Mouse (Mus musculus) mouse trophoblast stem cell (cell line): Measurements from ENCODE around the gene Wdr90.
"Not testable (repeated sequence)": the region's sequence is repeated elsewhere in the genome, so short reads cannot be mapped to it uniquely, and the experiment has no call there.

ENCODE experiments used
- in situ Hi-C, 2 experiments: fragments of 300-500 bp; cut with MseI, MboI; formaldehyde crosslinking; loops; 2 replicates in 1 of 2; 3 replicates in 1 of 2; pipeline ENCODE4 v1.15.1; 2025

Gene Wdr90

DNA sequence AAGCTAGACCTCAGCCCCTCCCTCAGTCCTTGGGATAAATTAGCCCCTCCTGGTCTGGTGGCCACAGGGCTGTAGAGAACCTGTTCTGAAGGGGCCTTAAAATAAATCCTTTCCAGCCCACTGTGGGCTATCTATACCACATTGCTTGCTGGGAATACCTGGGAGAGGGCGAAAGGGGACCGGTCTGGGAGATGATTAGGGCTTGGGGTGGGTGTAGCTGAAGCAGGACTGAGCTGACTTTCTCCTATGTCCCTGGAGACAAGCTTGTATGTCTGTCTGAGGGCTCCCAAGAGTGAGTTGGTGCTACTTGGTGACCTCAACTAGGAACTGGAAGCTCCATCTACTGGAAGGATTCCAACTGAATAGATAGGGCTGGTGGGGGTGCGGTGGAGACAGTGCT lies 15.7 kb upstream of the Wdr90 start:
- in situ Hi-C loops, result no loop called here

DNA sequence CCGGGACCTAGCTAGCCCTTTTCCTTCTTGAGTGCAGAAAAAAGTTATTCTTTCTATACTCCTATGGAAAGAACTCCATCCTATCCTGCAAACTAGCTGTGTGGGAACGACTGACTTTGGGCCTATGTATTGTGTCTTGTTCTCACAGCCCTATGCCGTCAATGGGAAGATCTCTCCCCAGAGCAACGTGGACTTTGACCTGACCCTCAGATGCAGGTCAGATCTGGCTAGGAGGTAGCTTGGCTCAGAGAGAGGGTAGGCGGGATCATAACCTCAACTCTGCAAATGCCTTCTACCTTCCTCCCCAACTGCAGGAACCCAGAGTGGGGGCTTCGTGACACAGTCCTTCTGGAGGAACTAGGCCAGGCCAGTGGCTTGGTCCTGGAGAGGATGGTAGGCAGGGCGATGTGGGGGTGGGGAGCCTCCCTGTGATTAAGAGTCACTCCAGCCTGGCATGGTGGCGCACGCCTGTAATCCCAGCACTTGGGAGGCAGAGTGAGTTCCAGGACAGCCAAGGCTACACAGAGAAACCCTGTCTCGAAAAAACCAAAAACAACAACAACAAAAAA lies 15.1 kb upstream of the Wdr90 start:
- in situ Hi-C loops, result no loop called here

DNA sequence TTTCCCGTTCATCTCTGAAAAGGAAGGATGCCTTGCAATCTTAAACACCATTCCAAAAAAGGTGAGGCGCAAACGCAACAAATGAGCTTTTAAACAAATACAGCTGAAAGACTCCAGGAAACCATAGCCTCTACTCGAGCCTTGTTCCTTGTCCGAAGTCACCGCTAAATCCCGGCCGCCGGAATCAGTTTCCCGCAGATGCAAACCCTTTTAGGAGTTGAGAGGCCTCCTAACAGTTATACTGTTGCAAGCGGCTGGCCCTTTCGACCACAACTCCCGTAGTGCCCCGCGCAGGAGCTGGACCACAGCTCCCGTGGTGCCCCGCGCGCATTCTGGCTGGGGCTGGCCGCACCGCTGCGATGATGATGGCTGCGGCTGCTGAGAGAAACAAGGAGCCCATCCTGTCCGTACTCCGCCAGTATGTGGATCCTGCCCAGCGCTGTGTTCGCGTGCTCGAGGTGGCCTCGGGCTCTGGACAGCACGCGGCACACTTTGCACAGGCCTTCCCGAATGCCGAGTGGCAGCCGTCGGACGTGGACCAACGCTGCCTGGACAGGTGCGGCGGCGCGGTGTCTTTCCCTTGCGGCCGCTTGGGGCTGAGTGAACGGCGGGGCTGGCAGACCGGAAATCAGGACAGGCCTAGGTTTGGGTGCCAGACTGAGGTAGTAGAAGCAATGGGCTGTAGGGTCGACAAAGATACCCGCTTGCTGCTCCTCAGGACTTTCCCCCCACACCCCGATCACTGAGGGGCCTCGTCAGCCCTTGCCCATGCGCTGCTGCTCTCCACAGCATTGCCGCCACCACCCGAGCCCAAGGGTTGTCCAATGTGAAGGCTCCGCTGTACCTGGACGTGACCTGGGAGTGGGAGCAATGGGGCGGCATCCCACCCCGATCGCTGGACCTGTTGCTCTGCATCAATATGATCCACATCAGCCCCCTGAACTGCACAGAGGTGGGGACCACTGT lies 14.2 kb upstream of the Wdr90 start:
- in situ Hi-C loops, result no loop called here

DNA sequence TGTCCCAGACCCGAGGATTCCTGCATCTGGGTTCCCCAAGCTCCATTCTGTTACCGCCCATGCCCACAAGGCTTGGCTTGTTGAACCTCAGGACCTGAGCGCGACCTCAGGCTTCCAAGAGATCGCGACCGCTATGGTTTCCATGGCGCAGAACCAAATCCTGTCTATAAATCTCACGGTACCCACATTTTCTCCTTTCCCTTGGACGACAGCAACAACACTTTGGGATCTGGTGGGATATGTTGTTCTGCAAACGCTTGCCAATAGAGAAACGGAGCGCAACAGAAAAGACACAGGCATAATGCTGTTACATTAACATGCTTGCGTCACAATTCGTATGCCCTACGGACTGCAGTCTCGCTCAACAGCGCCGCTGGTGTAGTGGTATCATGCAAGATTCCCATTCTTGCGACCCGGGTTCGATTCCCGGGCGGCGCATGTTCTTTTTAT lies 13.4 kb upstream of the Wdr90 start, which contains the start of gene Mettl26:
Gene Mettl26 (plus strand): TSS at position 354 of the 450 bp plus-strand sequence.
- in situ Hi-C loops, result no loop called here

DNA sequence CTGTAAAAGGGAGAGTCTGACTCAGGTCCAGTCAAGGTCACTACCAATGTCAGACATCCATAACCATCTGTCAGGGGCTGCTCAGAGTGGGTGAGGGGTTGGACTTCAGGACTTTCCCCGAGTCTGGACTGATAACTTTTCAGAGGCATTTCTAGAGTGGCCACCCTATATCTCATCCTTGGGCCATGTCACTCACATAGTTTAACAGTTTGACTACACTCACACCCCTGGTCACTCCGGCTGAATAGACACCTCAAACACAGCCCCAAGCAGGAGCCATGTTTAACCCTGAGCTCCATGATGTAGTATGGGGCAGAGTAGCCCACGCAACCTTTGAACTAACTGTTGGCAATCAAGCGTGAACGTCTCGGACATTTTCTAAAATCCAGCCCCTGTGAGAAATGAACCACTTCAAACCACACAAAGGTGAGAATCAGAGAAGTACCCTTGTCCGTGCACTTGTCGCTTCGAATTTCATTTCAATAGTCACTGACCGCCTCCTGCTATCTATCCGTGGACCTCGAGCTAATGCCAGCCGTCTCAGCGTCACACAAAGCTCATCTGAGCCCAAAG lies 12.9 kb upstream of the Wdr90 start:
- in situ Hi-C loops, result no loop called here

DNA sequence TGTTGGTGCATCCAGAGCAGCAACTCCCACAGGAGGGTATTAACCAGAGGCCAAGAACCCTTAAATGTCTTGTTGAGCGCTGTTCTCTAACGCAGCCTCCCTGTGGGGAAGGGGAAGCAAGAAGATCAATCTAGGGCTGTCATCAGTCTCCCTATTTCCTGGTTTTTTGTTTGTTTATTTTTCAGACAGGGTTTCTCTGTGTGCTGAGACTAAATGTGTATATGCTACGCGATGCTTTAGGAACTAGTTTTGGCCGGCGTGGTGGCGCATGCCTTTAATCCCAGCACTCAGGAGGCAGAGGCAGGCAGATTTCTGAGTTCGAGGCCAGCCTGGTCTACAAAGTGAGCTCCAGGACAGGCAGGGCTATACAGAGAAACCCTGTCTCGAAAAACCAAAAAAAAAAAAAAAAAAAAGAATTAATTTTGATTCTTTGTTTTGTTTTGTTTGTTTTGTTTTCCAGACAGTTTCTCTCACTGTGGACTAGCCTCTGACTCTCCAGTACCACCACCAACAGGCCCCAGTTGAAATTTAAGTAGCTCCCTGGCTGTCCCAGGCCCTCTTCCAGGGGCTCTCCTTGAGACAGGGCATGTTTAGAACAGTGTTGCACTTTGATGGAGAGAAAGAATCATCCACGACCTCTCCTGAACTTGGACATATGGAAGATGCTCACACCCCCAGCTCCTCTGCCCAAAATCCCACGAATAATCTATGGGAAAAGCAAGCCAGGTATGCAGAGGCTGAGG lies 12.3 kb upstream of the Wdr90 start:
- in situ Hi-C loops, result no loop called here

DNA sequence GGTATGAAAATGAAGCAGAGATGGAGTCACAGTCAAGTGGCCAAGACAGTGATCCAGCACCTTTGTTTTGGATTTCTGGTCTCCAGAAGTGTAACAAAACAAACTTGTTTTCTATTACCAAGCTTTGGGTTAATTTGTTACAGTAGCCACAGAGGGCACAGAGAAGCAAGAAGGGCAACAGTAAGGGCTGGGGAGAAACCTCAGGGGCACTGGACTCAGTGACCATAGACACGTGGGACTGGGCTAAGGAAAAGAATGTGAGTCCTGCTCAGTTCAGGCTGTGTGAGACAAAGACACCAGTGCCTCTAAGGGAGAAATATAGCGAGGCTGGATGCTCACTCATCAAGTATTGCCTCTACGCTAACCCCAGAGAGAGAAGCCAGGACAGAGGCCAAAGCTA lies 11.4 kb upstream of the Wdr90 start:
- in situ Hi-C loops, result no loop called here

DNA sequence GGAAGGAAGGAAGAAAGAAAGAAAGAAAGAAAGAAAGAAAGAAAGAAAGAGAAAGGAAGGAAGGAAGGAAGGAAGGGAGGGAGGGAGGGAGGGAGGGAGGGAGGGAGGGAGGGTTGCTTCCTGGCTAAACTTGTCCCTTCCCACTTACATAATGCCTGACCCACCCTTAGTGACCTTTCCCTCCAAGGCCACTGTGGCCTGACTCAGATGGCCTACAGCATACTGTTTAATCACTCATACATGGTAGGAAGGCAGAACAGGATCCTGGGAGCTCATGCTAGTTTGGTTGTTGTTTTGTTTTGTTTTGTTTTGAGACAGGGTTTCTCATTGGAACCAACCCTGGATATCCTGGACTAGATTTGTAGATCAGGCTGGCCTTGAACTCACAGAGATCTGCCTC lies 10.3 kb upstream of the Wdr90 start:
- in situ Hi-C loops, result not testable (repeated sequence)

DNA sequence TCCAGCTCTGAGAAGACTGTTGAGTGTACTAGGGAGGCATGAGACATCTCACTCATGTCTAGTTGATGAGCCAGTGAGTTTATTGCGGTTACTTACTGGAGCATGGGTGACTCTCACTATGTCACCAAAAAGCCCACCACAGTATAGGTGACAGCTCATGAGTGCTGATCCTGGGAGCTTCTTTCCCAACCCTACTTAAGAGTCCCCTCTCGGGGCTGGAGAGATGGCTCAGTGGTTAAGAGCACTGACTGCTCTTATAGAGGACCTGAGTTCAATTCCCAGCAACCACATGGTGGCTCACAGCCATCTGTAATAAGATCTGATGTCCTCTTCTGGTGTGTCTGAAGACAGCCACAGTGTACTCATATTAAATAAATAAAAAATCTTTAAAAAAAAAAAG lies 8.7 kb upstream of the Wdr90 start:
- in situ Hi-C loops, result no loop called here

DNA sequence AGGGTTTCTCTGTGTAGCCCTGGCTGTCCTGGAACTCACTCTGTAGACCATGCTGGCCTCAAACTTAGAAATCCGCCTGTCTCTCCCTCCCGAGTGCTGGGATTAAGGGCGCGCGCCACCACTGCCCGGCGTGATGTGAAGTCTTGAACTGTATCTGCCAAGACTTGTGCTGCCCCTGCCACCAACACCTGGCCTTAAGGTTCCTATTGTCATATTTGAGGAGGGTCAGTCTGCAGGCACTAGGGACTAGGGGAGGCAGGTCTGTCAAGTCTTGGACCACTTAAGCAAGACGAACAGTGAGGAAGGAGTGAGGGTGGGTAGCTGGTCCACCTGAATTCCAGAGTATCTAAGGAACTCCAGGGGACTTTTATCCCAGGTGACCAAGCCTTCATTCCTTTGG lies 8.2 kb upstream of the Wdr90 start:
- in situ Hi-C loops, result no loop called here

DNA sequence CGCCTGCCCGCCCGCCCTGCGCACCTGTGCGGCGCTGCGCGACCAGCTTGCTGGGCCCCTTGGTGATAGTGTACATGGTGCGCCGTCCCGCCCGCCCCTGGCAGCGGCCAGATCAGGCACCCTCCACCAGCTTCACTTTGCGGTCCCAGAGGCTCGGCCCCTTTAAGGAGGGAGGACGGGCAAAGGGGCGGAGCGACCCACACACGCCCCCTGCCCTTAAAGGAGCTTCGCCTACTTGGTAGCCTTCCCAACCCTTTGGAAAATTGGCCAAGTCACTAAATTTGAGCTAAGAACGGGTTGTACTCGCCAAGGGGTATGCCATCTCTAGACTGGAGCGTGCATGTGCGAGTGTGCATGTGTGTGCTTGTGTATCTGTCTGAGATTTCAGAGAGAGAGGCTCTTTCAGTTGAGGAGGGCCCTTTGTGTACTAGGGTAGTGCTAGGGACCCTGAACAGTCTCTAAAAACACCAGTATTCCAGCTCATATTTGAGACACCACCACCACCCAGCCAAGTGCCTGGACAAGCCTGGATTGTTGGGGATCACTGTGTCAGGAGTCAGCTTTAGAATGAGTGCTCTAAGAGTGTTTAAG lies 7.4 kb upstream of the Wdr90 start, which contains the start of gene Mcrip2:
Gene Mcrip2 (minus strand): TSS at position 164 of the 591 bp plus-strand sequence.
- in situ Hi-C loops, result no loop called here

DNA sequence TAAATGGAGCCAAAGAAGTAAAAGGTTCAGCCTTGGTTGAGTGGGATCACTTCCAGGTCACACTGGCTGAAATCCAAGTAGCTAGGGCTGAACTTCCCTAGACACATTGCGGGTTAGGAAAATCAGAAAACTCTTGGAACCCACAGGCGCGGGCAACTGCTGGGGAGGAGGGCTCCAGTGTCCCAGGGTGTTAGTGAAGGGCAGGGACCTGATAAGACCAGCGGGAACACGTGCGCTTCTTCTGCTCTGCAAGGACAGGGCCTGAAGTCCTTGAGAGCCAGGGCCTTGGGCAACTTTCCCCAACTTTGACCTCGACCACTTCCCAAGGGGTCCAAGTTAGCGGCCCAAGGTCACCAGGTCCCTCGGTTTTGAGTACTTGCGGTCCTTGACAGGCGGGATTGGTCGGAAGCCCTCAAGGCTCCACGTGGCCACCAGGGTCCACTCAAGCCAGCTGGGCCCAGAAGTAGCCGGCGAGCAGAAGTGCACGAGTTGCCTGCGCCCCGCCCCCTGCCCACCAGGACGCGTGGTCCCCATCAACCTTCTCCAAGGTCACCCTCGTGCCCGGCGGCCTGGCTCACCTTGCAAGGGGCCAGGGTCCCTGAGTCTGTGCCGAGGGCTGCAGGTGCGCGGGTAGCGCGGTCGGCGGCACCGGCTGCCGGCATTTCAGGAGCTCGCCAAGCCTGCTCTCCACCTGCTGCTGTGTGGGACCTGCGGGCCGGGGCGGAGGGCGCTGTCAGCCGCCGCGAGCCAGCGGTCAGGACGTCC lies 6.7 kb upstream of the Wdr90 start:
- in situ Hi-C loops, result no loop called here

DNA sequence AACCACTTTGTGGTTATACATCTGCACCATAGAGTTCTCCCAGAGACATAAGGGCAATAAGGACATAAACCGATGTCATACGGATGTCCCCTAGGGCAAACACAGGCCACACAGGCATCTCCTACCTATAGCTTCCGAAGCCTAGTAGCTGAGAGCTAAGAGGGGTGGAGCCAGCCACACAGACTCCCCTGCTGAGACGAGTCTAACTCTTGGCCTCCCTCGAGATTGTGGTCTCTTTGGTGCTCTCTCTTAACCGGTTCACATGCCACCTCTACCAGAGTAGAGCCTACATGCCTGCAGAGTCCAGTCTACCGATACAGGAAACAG lies 6.2 kb upstream of the Wdr90 start:
- in situ Hi-C loops, result no loop called here

DNA sequence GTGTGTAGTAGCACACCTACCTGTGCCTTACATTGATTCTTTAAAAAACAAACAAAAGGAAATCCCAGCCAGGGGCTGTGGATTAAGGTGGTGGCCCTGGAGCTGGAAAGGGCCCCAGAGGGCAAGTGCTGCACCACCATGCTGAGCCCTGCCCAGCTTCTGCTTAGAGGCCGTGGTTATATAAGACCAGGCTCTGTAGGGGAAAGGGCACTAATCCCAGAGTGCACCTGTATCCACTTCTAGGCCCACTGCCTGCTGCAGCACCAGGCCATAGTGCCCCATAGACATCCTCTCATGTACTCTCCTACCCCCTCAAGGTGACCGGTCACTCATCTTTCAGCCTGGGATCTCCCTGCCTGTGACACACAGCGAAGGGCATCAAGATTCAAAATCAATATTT lies 4.9 kb upstream of the Wdr90 start:
- in situ Hi-C loops, result no loop called here

DNA sequence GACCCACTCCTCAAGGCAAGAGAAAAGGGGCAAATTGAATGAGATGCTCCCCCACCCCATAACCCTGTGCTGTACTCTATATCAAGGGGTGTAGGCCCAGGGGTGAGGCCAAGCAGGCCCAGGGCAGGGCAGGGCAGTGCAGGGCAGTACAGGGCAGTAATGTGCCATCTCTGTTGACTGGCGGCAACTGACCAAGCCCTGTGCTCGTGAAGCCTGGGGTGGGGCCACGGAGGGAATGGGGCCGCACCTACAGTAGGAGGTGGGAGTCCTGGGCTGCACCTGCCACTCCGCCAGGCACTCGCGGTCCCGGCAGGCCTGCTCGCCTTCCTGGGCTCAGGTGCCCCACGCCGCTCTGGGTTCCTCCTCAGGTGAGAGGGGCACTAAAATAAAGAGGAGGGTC lies 4.0 kb upstream of the Wdr90 start:
- in situ Hi-C loops, result no loop called here

DNA sequence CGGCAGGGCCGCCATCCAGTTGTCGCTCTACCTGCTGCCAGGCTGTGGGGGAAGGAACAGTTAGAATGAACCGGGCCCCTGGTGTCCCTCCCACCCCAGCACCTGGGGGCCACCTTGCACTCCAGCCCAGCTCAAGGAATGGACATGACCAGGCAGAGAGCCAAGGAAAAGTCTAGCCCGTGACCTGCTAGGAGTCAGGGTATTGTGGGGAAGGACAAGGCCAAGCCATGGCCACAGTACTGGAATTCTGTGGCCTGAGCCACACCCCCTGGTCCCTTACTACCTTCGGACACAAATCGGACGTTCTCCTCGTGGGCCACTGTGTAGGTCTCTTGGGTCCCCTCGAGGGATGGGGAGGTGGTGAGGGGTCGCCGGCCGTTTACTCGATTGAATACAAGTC lies 3.0 kb upstream of the Wdr90 start:
- in situ Hi-C loops, result no loop called here

DNA sequence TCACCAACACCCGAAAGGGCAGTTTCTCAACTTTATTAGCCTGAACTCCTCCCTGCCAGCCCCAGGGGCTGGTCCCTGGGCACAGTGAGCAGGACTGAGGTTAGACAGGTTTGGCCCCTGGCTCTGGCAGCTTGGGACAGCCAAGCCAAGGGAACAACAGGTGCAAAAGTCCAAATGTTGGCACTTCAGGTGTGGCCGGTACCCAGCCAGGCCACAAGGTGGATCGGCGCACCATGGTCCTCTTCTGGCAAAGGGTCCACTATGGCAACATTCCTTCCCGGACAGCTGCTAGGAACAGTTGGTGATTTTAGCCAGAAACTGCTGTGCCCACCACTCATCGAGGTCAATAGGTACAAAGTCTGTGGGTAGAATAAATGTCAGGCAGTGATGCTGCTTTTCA lies 2.4 kb upstream of the Wdr90 start:
- in situ Hi-C loops, result no loop called here

DNA sequence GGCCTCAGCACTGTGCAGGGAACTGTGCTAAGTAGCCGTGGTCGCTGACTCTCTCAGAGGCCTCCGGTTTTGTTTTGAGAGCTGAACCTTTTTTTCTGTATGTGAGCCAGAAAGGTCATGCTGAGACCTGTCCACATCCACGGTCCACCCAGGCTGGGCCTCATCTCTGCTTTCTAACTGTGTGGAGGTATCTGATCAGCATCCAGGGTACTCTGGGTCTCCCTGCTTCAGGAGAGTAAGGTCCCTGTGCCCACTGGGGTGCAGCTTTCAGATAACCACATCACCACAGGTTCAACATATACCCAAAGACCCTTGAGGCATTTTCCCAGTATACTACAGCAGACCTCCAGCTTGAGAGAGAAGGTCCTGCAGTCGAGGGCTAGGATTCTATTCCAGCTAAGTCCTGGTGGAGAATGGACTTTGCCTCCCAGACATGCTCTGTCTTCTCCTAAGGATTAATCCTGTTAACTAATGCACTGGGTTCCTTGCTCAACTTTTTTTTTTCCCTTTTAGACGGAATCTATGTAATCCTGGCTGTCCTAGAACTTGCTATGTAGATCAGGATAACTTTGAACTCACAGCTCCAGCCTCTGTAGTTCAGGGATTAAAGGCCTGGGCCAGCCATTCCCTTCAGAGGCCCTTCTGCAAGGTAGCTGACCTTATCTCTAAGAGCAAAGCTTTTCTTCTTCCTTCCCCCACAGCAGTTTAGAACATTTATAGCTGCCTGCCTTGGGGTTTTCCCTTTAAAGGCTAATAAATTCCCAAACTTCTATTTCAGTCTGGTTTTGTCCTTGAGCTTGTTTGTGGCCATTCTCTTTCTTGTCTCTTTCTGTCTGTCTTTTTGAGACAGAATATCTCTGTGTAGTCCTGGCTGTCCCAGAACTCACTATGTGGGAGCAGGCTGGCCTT lies 657 bp upstream of the Wdr90 start:
- in situ Hi-C loops, result no loop called here

DNA sequence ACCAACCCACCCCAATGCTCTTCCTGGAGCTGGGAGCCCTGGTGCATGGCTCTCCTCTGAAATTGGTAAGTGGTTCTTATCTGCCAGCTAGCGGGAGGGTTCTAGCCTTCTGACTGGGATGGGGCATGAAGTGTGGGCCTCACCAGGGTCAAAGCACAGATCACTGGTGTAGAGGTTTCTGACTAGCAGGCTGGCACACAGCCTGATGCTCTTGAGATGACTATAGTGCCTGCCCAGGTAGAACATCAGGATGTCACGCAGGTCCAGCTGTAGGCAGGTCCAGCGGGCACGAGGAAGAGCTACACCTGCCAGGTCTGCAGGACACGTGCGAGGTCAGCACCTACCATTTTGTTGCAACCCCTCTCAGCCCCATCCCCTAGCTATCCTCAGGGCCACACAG lies 1.1 kb downstream of the Wdr90 start:
- in situ Hi-C loops, result no loop called here

DNA sequence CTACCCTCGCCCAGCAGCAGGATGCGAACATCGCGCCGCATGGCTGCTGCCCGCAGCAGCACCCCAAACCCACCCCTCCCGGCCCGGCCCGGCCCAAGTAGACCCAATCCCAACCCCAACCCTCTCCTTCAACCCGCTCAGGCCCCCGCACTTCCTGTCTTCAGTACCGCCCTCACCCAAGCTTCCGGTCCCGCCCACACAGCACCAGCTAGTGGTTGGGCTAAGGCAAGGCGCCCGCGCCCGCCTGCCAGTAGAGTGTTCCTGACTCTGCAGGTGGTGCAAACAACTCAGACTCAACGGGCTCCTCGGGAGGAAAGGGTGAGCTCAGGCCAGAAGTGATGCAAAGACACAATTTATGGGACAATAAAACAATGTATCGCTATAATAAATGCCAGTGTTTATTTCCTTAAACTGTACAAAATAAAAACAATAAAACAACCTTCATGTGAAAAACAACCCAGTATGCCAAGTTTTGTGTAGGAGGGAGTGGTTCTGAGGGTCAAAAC lies 16.9 kb downstream of the Wdr90 start, which contains the start of gene Rhot2:
Gene Rhot2 (minus strand): TSS at position 456 of the 506 bp plus-strand sequence.
- in situ Hi-C loops, result no loop called here
